Mouse (Mus musculus) lung, adult 2 months (tissue): ENCODE results near the gene Nefh. TPM values are rescaled to one million over a fixed set of nuclear protein-coding genes. Genes with fewer than 3 reads are reported as not detected.

Experiments used
- DNase-seq: peaks from one replicate; pipeline ENCODE4 v3.0.0; 2022
- H3K4me1 ChIP-seq: fragments of 200-500 bp; 2 replicates; pipeline ENCODE4 v1.6.1; 2011; ENCODE audit warnings: low read length; ENCODE audit not compliant: control insufficient read depth, insufficient read depth
- H3K4me3 ChIP-seq: fragments of 200-500 bp; replicated peaks from 2 replicates; pipeline ENCODE3; 2011; ENCODE audit warnings: low read depth, mild to moderate bottlenecking, control low read depth, low read length; ENCODE audit errors: extremely low read depth
- CTCF ChIP-seq: fragments of 200-500 bp; IDR thresholded peaks from 2 replicates; pipeline ENCODE4 v1.5.1; 2011; ENCODE audit warnings: mild to moderate bottlenecking, low read length, control low read depth; ENCODE audit not compliant: insufficient read depth
- POLR2A ChIP-seq: fragments of 200-500 bp; IDR thresholded peaks from 2 replicates; pipeline ENCODE4 v1.6.1; 2011; ENCODE audit warnings: low read depth, mild to moderate bottlenecking, control low read depth, low read length, borderline replicate concordance; ENCODE audit errors: extremely low read depth
- WGBS: fragments of 180-500 bp; shearing (Covaris S2); methylation state at CpG from one replicate; pipeline ENCODE4 v1.1.7; 2018; 5-methylcytosine and 5-hydroxymethylcytosine counted together
- polyA plus RNA-seq: library from polyadenylated mRNA; depleted of rRNA; stranded (reverse); fragments of >200 nt; gene quantifications from 2 replicates; pipeline ENCODE4 v1.2.3, GENCODE M21; 2012

Nefh gene
- polyA plus RNA-seq, 1 experiment, result 0.07 TPM

- TF ChIP-seq CTCF (no peak), POLR2A (no peak)
- H3K4me3 ChIP-seq, result no peak overlapping the region
- H3K4me1 ChIP-seq, result no peaks in the 10 kb centered on the region
- DNase-seq, result no peak
- 19% methylated on average over 6 of the region's 6 CpGs for WGBS
Observed at GRCm38 (mm10) chr11:4953401-4953800, 5.5 kb upstream of the Nefh start.

- TF ChIP-seq POLR2A, result no peak
- WGBS, result 10% methylated on average over 23 of the region's 23 CpGs
- peak; percentile 14 for DNase-seq
- no peak overlapping the region for H3K4me3 ChIP-seq
- H3K4me1 ChIP-seq, result peaks cover 4% of the 10 kb centered on the region
Observed at GRCm38 (mm10) chr11:4949256-4950044, 1.6 kb upstream of the Nefh start.

- Histone ChIP-seq H3K4me3 (no peak overlapping the region), H3K4me1 (peaks cover 4% of the 10 kb centered on the region)
- WGBS, result 35% methylated on average over 8 of the region's 8 CpGs
- TF ChIP-seq CTCF (no peak), POLR2A (no peak)
- no peak for DNase-seq
Observed at GRCm38 (mm10) chr11:4948792-4949191, 928 bp upstream of the Nefh start.

GRCm38 (mm10) chr11:4946947-4947812 lies 684 bp downstream of the Nefh start:
- Histone ChIP-seq H3K4me3 (peak overlapping the region; percentile 44), H3K4me1 (peaks cover 4% of the 10 kb centered on the region)
- peak; percentile 28 for DNase-seq
- under 1% methylated on average over 120 of the region's 120 CpGs for WGBS
- TF ChIP-seq CTCF, result no peak
- no peak for TF ChIP-seq POLR2A

GRCm38 (mm10) chr11:4946530-4946929 lies 1.3 kb downstream of the Nefh start:
- no peak overlapping the region for H3K4me3 ChIP-seq
- peaks cover 4% of the 10 kb centered on the region for H3K4me1 ChIP-seq
- no peak for DNase-seq
- TF ChIP-seq POLR2A, result no peak
- no peak for TF ChIP-seq CTCF
- WGBS, result 41% methylated on average over 13 of the region's 13 CpGs

GRCm38 (mm10) chr11:4936243-4936642 lies 11.6 kb downstream of the Nefh start:
- H3K4me1 ChIP-seq, result no peaks in the 10 kb centered on the region
- WGBS, result 76% methylated on average over 5 of the region's 5 CpGs
- TF ChIP-seq CTCF (no peak), POLR2A (no peak)
- H3K4me3 ChIP-seq, result no peak overlapping the region
- DNase-seq, result no peak

- H3K4me3 ChIP-seq, result no peak overlapping the region
- 78% methylated on average over 1 of the region's 1 CpGs for WGBS
- no peaks in the 10 kb centered on the region for H3K4me1 ChIP-seq
- TF ChIP-seq CTCF, result no peak
- TF ChIP-seq POLR2A, result no peak
- no peak for DNase-seq
Observed at GRCm38 (mm10) chr11:4931009-4931601, 16.8 kb downstream of the Nefh start.

- no peak for DNase-seq
- no peak overlapping the region for H3K4me3 ChIP-seq
Observed at GRCm38 (mm10) chr11:4927224-4927623, 20.6 kb downstream of the Nefh start.

GRCm38 (mm10) chr11:4921751-4922150 lies 26.1 kb downstream of the Nefh start:
- Histone ChIP-seq H3K4me1 (no peaks in the 10 kb centered on the region), H3K4me3 (no peak overlapping the region)
- TF ChIP-seq POLR2A (no peak), CTCF (no peak)
- no peak for DNase-seq
- WGBS, result 86% methylated on average over 7 of the region's 7 CpGs

More at GRCm38 (mm10) chr11:4927224-4927623, 20.6 kb downstream of the Nefh start:
- no peaks in the 10 kb centered on the region for H3K4me1 ChIP-seq
- no peak for TF ChIP-seq CTCF
- 88% methylated on average over 3 of the region's 3 CpGs for WGBS

GRCm38 (mm10) chr11:4921281-4921680 lies 26.6 kb downstream of the Nefh start:
- TF ChIP-seq CTCF, result no peak
- no peak for TF ChIP-seq POLR2A
- Histone ChIP-seq H3K4me1 (no peaks in the 10 kb centered on the region), H3K4me3 (no peak overlapping the region)
- DNase-seq, result no peak
- 87% methylated on average over 2 of the region's 2 CpGs for WGBS

- DNase-seq, result peak; percentile 44
- WGBS, result 21% methylated on average over 1 of the region's 1 CpGs
- Histone ChIP-seq H3K4me1 (no peaks in the 10 kb centered on the region), H3K4me3 (no peak overlapping the region)
- TF ChIP-seq POLR2A (no peak), CTCF (peak; percentile 79)
Observed at GRCm38 (mm10) chr11:4916068-4916467, 31.8 kb downstream of the Nefh start.
